Mouse (Mus musculus): ENCODE data around the gene Slc41a1.

Gene Slc41a1

DNA sequence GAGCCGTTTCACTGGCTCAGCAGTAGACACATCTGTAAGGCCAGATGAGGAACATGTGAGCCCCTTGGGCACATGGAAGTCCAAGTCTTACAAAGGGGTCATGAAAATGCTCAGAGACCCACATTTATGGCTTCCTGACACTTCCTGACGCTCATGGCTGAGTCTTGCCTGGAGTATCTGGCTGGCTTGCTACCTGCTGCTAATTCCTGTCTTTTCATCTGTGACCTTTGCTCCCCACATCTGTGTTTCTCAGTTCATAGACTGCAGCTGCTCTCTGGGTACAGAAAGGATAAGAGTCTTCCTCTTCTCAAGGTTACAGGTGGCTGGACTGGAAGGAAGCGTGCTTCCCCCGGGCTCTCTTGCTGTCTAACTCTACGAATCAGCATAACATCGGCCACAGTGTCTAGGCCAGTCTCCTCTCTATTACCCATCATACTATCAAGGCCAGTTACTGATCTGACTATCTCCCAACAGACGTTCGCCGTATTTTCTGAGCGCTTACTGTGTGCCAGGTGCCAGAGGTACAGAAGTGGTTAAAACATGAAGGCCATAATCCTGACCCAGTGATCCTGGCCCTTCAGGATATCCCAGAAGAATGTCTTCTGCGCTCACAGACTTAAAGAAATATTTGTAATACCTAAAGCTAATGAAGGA lies 2.6 kb upstream of the Slc41a1 start:
- in situ Hi-C loops (cut with MboI; ENCODE audit: low sequenced_read_pairs) = no loop called here

DNA sequence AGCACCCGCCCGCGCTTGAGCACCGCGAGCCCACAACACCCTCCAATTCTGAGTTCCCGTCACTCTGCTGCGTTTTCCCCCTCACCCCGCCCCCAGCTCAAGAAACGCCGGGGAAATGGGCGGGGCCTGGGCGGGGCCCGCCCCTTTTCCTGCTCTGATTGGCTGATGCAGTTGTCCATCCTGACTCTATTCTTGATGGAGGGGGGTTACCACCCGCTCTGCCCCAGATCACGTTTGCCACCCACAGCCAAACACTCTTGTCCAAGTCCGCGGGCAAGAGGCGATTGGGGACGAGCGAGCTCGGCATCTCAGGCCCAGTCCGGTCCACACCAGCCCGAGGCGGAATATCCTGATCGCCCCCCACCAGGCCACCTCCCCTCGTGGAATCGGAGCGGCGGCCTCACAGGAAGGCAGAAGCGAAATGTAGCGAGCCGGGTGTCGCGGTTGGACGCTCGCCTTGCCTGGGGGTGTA lies 530 bp downstream of the Slc41a1 start:
- in situ Hi-C loops (cut with MboI; ENCODE audit: low sequenced_read_pairs) = no loop called here

DNA sequence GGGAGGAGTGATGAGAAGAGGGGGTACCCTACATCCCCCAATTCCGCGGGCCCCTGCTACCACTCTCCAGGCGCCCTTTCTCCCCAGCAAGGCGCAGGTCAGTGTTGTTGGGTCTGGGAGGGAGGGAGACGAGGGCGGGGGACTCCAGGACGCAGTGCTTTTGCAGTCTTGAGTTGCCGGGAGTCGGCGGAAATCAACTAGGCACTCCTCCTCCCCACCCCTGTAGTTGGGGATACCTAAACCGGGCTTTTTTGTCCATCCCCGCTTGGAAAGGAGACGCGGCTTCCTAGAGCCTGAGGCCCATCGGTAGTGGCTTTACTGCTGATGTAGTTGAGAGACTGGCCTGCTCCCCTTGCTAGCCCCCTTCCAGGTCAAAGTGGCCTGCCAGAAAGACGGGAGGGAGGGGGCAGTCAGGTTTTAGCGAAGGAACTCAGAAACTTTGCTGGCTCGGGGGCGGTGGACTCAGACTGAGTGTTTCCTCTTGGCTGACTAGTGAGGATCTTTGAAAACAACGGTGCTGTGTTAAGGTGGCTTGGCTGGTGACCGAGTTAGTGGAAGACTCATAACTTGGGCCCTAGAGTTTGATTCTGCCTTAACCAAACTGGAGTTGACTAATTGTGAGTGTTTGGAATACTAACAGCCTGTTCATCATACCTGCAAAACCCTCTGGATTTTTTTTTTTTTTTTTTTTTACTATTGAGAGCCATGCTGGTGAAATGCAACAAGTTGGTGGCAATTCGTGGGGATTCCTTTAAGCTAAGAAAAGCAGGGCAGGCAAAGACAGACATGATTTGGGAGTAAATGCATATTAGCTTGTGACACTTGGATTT lies 1.2 kb downstream of the Slc41a1 start:
- in situ Hi-C loops (cut with MboI; ENCODE audit: low sequenced_read_pairs) = no loop called here

DNA sequence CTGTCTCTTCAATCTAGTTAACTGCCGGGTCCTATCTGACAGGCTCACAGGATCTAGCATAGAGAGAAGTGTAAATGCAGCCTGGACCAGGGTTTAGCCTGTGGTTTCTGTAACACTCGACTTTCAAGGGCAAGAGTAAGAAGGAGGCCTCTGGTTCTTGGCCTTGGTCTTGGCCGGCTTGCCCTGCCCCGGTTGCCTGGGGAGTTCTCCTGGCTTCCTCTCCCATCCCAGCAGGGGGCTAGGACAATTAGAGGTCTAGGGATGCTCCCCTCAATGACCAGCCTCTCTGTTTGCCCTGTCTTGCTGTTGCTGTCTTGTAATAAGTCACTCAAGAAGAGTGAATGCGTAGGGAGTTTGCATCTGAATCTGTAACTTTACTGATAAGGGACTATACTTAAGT lies 2.0 kb downstream of the Slc41a1 start:
- in situ Hi-C loops (cut with MboI; ENCODE audit: low sequenced_read_pairs) = no loop called here

DNA sequence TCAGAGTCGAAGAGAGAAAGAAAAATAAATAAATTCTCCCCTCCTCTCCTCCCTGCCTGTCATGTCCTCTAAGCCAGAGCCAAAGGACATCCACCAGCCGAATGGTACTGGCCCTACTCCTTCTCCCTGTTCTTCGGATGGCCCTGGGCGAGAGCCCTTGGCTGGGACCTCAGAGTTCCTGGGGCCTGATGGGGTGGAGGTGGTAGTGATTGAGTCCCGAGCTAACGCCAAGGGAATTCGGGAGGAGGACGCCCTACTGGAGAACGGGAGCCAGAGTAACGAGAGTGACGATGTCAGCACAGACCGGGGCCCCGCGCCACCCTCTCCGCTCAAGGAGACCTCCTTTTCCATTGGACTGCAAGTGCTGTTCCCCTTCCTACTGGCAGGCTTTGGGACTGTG lies 3.3 kb downstream of the Slc41a1 start:
- in situ Hi-C loops (cut with MboI; ENCODE audit: low sequenced_read_pairs) = no loop called here

DNA sequence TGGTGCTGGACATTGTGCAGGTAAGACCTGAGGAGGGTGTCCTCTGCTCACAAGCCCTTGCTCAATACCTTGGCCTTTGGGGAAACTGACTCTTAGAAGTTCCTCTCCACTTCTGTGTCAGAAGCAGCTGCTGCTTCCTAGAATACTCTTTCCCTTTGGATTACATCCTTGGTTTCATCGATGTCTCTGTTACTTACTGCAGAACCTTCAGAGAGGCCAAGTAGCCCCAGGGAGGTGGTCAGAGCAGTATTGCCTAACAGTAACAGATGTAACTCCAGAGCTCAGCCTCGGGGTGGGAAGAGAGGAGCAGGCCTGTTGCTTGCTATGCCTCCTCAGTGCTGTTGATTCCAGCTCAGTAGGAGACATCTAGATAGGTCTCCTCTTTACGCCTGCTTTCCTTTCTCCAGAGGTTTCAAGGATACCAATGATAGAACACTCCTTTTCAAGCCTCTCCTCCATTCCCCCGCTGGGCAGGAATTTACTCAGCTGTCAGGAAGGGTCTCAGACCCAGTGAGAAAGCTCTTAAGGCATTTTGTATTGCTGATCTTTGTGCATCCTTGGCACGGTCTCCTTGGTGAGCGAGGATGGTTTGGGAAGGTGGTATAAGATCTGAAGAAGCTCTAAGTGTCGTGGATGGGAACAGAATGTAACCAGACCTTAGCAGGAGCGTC lies 3.8 kb downstream of the Slc41a1 start:
- in situ Hi-C loops (cut with MboI; ENCODE audit: low sequenced_read_pairs) = no loop called here

DNA sequence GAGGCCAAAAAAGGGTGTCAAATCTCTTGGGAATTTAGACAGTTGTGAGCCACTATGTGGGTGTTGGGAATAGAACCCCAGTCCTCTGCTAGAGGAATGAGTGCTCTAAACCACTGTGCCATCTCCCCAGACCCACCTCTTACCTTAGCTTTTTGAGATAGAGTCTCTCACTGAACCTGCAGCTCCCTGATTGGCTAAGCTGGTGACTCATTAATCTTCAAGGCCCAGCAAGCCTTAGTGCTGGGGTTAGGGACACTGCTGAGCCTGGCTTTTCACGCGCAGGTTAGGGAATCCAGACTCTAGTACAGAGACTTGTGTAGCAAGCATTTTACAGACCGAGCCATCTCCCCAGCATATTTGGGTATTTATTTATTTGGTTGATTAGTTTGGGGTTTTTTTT lies 9.7 kb downstream of the Slc41a1 start:
- in situ Hi-C loops (cut with MboI; ENCODE audit: low sequenced_read_pairs) = no loop called here

DNA sequence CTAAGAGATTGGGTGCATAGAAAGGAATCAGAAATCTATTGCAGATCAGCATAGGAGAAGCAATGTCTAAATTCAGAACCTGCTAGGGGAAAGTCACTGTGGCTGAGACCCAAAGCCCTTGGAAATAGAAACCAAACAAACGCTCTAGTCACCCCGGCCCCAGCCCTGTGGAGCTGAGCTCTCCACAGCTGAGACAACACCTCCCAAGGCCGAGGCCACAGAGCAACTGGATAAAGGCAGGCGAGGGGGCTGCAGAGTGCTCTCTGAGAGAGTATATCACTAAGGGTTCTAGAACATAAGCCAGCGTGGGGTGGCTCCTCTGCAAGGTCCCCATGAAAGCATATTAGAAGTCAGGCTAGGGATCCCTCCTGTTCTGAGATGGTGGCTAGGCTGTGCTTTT lies 11.2 kb downstream of the Slc41a1 start:
- in situ Hi-C loops (cut with MboI; ENCODE audit: low sequenced_read_pairs) = no loop called here

DNA sequence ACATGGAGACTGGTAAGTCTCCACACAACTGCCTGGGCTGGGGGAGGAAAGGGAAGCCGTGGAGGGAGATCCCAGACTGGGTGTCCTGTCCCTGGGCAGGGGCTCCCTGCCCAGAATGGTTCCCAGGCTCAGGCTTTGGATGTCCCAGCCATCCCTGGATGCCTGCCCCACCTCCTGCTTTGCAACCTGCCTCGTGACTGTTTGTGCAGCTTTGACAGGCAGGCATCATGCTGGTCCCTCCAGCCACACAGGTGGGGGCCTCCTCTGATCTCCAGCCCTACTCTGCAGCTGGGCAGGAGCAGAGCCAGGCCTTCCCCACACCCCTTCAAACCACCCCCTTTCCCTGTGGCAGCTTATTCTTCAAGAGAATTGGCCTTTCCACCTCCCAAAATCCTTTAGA lies 12.0 kb downstream of the Slc41a1 start:
- in situ Hi-C loops (cut with MboI; ENCODE audit: low sequenced_read_pairs) = no loop called here

DNA sequence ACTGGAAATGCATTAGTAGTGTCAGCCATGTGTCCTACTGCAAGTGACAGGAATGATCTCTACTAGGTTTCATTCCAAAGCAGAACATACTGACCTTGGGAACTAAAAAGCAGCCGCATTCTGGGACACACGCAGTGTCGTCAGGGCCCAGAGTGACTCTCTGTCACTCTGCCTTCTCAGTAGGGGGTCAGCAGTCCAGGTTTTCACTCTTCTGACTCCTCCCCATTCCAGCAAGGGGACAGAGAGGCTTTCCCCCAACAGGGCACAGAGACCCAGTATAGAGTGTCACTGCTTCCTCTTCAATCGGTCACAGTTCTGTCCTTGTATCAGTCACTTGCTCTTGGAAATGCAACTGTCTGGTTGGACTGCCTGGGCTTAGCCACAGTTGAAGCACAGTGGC lies 14.9 kb downstream of the Slc41a1 start:
- in situ Hi-C loops (cut with MboI; ENCODE audit: low sequenced_read_pairs) = no loop called here

DNA sequence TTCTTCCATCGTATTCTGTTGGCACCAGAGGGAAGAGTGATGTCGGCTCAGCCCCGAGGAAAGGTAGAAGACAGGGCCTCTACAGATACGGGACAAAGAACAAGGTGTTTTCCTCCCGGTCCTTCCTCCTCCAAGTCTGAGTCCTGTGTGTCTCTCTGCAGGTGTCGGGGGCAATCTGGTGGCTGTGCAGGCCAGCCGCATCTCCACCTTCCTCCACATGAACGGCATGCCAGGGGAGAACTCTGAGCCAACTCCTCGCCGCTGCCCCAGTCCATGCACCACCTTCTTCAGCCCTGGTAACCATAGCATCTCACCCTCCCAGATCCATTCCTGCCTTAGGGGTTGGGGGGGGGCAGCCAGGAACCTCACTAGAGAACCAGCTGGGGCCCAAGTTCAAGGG lies 16.5 kb downstream of the Slc41a1 start:
- in situ Hi-C loops (cut with MboI; ENCODE audit: low sequenced_read_pairs) = no loop called here

DNA sequence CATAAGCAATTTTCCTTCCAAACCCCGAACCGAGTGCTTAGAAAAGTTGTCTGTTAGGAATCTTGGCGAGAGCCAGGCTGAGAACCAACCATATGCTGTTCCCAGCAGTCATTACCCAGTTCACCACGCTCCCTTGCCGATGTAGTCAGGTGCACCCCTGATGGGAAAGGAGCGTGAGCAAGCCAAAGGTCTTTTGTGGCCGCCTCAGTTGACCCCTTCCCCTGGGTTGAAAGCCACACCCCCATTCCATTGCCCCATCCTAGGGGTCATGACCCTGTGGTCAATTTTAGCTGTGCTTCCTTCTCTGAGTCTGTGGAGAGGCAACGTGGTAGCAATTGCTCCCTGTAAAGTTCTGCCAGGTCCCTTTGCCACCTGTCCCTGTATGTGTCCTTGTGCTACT lies 17.6 kb downstream of the Slc41a1 start:
- in situ Hi-C loops (cut with MboI; ENCODE audit: low sequenced_read_pairs) = no loop called here

DNA sequence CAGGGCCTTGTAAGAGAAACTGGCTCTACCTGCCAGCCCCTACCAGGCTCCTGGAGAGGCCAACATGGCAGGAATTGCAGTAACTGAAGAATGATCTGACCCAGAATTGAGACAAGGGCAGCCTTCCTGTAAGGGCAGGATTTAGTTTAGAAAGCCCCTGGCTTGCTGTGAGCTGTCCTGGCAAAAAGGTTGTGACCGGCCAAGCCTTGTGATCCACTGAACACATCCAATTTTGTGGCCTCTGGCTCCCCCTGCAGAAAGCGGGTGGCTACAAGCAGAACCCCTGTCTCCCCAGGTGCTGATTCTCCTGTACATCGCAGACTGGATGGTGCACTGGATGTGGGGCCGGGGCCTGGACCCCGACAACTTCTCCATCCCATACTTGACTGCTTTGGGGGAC lies 19.0 kb downstream of the Slc41a1 start:
- in situ Hi-C loops (cut with MboI; ENCODE audit: low sequenced_read_pairs) = no loop called here

DNA sequence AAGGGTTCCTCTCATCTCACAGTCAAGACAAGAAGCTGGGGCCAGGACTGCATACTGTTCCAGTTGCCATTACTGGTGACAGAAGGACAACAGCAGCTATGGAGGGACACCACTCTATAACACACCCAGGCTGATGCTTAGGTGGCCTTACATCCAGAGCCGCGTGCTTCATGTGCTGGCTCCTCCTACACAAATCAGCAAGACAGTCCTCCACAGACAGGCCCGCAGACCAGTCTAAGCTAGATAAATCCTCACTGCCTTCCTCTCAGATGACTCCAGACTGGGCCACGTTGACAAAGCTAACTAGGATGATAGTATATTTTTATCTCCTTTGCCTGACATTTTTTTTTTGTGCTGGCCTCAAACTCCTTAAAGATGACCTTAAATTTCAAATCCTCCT lies 34.5 kb downstream of the Slc41a1 start:
- in situ Hi-C loops (cut with MboI; ENCODE audit: low sequenced_read_pairs) = no loop called here

DNA sequence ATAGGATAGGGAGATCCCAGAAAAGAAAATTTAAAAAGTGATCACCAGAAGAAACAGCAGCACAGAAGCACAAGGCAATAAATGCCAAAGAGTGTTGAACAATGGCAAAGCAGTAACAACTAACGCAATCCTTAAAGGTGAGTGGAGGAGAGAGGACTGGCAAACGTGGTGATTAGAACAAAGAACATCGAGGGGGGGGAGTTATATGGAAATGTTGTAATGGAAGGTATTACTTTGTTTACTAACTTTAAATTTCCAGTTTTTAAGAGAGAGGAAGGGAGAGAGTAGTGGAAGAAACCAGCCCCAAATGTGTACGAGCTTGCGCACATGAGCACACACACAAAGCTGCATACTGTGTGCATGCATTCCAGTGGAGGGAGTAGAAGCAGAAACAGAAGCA lies 38.3 kb downstream of the Slc41a1 start:
- in situ Hi-C loops (cut with MboI; ENCODE audit: low sequenced_read_pairs) = no loop called here

DNA sequence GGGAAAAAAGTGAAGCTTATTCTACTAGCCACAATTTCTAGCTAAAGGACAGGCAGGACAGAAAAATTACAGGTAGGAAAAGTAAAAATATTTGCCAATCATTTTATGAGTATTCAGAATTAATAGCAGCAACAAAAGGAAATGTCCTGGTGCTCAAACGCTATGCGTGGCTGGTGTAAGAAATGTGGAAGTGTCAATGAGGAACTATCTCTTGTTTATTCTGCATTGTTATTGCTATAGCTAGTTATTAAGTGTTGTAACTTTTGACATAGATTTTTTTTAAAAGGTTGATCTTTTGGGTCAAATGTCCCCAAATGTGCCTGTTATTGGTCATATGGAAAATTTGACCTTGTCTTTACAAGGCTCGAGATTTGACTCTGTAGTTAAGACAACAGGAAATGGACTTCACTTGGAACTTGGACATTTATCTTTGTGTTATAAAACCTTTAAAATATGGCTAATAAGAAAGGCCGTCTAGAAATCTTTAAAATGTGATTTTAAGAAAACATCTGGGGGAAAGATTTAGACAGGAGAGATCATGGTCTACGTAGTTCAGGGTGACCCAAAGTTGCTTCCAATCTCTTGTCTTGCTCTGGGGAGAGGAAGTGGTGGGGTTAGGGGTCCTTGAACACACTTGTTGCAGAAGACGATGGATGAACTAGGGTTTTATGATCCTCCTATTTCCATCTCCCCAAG lies 39.2 kb downstream of the Slc41a1 start:
- in situ Hi-C loops (cut with MboI; ENCODE audit: low sequenced_read_pairs) = no loop called here

DNA sequence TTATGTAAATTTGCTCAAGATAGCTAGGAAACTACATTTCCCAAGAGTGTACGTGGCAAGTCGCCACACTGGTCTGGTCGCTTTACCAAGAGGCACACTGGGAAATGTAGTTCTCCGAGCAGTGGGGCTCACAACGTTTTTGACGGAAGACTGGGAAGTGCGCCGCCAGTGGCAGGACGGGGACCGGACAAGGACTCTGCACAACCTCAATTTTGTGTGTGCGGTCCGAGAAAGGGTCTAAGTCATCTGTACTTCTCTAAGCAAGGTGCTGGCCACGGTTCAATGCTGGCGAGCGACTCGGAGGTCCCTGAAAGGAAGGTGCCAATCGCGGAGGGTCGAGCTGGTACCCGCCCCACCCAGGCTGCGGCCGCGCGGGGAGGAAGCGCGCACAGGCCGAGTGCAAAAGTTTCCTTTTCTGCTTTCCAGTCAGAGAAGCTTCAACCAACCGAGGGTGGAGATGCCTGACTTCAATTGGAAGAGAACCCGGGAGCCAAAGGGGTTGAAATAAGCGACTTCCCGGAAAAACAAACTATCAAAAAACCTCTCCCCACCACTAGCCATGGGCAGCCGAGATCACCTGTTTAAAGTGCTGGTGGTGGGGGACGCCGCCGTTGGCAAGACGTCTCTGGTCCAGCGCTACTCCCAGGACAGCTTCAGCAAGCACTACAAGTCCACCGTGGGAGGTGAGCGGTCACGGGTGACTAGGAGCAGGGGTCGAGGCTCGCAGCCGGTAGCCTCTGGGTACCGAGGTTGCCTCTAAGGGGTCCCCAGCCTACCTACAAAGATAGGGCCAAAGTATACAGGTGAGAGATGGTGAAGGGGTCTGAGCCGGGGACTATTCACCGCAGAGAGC lies 40.0 kb downstream of the Slc41a1 start, which contains the start of gene Rab29:
TSS of gene Rab29 (plus strand) at position 132 of the 853 bp plus-strand sequence.
- in situ Hi-C loops (cut with MboI; ENCODE audit: low sequenced_read_pairs) = no loop called here

DNA sequence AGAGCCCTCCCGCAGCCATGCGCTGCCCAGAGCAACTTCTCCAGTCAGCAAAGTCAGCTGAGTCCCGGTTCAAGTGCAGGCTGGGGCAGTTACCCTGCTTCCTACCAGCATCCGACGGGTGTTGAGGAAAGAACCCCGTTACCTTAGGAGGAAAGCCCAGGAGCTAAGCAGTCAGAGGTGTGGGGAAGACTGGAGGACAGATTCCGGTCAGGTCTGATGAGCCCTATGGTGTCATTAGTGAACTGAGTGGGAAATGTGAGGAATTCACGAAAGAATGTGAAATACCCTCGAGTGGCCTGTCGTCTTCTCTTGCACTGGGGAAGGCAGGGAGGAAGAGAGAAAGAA lies 40.6 kb downstream of the Slc41a1 start:
- in situ Hi-C loops (cut with MboI; ENCODE audit: low sequenced_read_pairs) = no loop called here

DNA sequence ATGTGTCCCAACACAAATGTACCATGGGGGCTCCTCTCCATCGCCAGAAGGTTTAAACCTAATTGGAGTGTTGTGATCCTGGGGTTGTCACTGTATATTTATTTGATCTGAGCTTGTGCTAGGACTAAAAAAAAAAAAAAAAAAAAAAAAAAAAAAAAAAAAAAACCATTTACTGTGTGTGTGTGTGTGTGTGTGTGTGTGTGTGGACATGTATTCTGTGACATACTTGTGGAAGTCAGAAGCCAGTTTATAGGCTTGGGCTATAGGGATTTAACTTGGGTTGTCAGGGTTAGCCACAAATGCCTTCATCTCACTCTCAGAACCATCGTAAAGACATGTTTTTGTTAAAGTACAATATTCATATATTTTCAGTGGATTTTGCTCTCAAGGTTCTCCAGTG lies 42.3 kb downstream of the Slc41a1 start:
- in situ Hi-C loops (cut with MboI; ENCODE audit: low sequenced_read_pairs) = no loop called here

DNA sequence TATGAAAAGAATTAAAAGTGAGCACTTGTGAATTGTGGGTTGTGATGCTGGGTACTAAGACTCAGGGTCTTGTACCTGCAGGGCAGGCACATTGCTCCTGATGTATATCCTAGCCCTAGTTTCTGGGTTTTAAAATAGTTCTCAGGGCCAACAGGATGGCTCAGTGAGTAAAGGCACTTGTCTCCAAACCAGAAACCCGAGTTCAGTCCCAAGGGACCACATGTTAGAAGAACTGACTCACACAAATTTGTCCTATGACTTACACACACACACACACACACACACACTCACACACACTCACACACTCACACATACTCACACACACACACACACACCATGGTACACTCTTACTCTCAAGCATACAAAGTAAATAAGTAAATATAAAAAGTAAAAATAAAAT lies 45.6 kb downstream of the Slc41a1 start:
- in situ Hi-C loops (cut with MboI; ENCODE audit: low sequenced_read_pairs) = no loop called here

Measured in CH12F3 (cell line).